8 mouse cellular contexts compared by ENCODE assay signal in the genomic region with DNA sequence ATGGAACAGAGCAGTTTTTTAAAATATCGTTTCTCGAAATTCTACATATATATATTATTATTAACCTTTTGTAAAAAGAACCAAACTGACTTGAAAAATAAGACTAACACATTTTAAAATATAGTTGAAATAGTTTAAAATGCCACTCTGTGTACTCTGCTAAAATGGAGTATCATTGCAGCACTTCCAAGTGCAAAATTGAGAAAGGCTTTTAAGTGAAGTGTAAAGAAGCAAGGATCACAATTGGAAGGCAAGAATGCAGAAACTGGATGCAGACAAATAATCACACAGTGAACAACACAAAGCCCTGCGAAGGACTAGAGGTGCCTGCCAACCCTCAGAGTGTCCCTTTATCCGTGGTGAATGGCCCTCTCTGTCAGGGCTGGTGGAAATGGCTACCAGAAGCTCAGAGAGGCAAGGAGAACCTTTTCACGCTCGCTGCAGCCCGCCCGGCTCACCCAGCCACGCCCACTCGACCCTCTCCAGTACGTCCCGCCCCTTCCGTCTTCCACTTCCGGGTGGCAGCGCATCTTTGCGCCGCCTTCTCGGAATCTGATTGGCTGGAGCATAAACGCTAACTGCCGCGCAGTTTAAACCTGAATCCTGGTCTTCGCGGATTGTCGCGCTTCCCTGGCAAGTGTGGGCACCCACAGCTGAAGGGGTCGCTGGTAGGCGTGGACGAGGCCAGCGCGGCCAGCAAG. TPM values are rescaled to one million over a fixed set of nuclear protein-coding genes. Genes with fewer than 3 reads are reported as not detected.
A peak's percentile ranks its signal among the peaks of the same experiment; 100 is the strongest.
DNase-seq lines count a peak whose midpoint lies in the region; ATAC-seq lines count a peak whose summit lies in the region.

TSS of gene Sgo2a (plus strand) at position 540 of the 701 bp plus-strand sequence.

- no peaks in the 10 kb centered on the region for H3K9me3 ChIP-seq in hindbrain, embryonic 15.5 days

- H3K9ac ChIP-seq in hindbrain, embryonic 15.5 days = peak within 1 kb of the TSS; percentile 63

- H3K36me3 ChIP-seq in hindbrain, embryonic 15.5 days = no peaks in the 10 kb centered on the region

- 7% methylated on average over 30 of the region's 30 CpGs for WGBS in hindbrain, embryonic 15.5 days

- peak; percentile 91 for DNase-seq in T-cell, adult 2 months (ENCODE audit: low spot score)
- peak; percentile 87 to 90 for DNase-seq in cerebellum, postnatal 36 days
- DNase-seq in frontal cortex, postnatal 36 days (ENCODE audit: low spot score in 2 of 2) = peak; percentile 85 to 90
- DNase-seq in left cerebral cortex, adult 11 months (ENCODE audit: low spot score) = peak; percentile 82
- peak; percentile 93 to 94 for DNase-seq in lung, postnatal 4 days
- DNase-seq in retina, postnatal 7 days (ENCODE audit: low read depth, low spot score) = peak; percentile 94
- DNase-seq in urinary bladder, adult 2 months (ENCODE audit: low spot score) = peak; percentile 63

- peaks cover 13% of the 10 kb centered on the region for H3K4me1 ChIP-seq in hindbrain, embryonic 15.5 days (replicated peaks)

- no peaks in the 10 kb centered on the region for H3K27me3 ChIP-seq in hindbrain, embryonic 15.5 days

- peak; percentile 99 for ATAC-seq in hindbrain, embryonic 15.5 days (ENCODE audit: low FRiP score, low read depth)

- H3K27ac ChIP-seq in hindbrain, embryonic 15.5 days (replicated peaks) = peak within 1 kb of the TSS; percentile 93

- H3K4me2 ChIP-seq in hindbrain, embryonic 15.5 days = peak within 1 kb of the TSS; percentile 85

- H3K4me3 ChIP-seq in hindbrain, embryonic 15.5 days = peak within 1 kb of the TSS; percentile 78

RNA-seq across cellular contexts. Expression of gene Sgo2a, which starts in this region (rescaled TPM):
- 3.8 and 5.0 TPM in 2 replicates for polyA plus RNA-seq in hindbrain, embryonic 15.5 days (2015; fragmentation: Nextera tagmentation; extraction: Ambion mirVana)
- polyA plus RNA-seq in urinary bladder, adult 2 months (2012; rRNA removed) = 0.76 and 1.1 TPM in 2 replicates

Comparison
In these comparisons a context has a peak if more than half of its experiments do, and no peak if none do; other contexts are left out.
1. Peak in every context shown above with its lines: DNase-seq, ATAC-seq, H3K4me3 ChIP-seq and H3K27ac ChIP-seq.